Mouse (Mus musculus) kidney, embryonic 14.5 days (tissue): ENCODE measurements around the gene Slc44a4. TPM values are rescaled to one million over a fixed set of nuclear protein-coding genes. Genes with fewer than 3 reads are reported as not detected.

Experiments used
- polyA plus RNA-seq: library from polyadenylated mRNA; unstranded; fragments of >200 nt; fragmentation: Nextera tagmentation; extraction: Ambion mirVana; gene quantifications from 2 replicates; pipeline ENCODE4 v1.2.1, GENCODE M21; 2014

The Slc44a4 gene
- polyA plus RNA-seq, 1 experiment from 2014 or later = 7.7 TPM

Other genes starting within 250 kb of the Slc44a4 start
- 0.15 and 0.26 TPM in 2 replicates for gene Tnxb, start 243.9 kb upstream of the Slc44a4 start, polyA plus RNA-seq
- not detected in 2 replicates for gene C4b, start 170.6 kb upstream of the Slc44a4 start, polyA plus RNA-seq
- gene Cyp21a1, start 109.9 kb upstream of the Slc44a4 start, polyA plus RNA-seq = not detected in 2 replicates
- 25.2 and 28.7 TPM in 2 replicates for gene Stk19, start 77.5 kb upstream of the Slc44a4 start, polyA plus RNA-seq
- 55.7 and 66.4 TPM in 2 replicates for gene Dxo, start 77.4 kb upstream of the Slc44a4 start, polyA plus RNA-seq
- 22.8 and 45.9 TPM in 2 replicates for gene Skiv2l, start 64.3 kb upstream of the Slc44a4 start, polyA plus RNA-seq
- 107 and 119 TPM in 2 replicates for gene Nelfe, start 64.1 kb upstream of the Slc44a4 start, polyA plus RNA-seq
- gene Cfb, start 51.9 kb upstream of the Slc44a4 start, polyA plus RNA-seq = 4.0 and 5.4 TPM in 2 replicates
- gene Zbtb12, start 35.0 kb upstream of the Slc44a4 start, polyA plus RNA-seq = 2.1 and 3.7 TPM in 2 replicates
- gene Gm20547, start 32.4 kb upstream of the Slc44a4 start, polyA plus RNA-seq = not detected in 2 replicates
- gene C2, start 16.2 kb upstream of the Slc44a4 start, polyA plus RNA-seq = 1.7 and 1.9 TPM in 2 replicates
- 70.5 and 76.9 TPM in 2 replicates for gene Ehmt2, start 16.0 kb upstream of the Slc44a4 start, polyA plus RNA-seq
- 19.6 and 23.2 TPM in 2 replicates for gene Neu1, start 16.8 kb downstream of the Slc44a4 start, polyA plus RNA-seq
- 0.54 and 0.80 TPM in 2 replicates for gene Hspa1b, start 44.8 kb downstream of the Slc44a4 start, polyA plus RNA-seq
- not detected in 2 replicates for gene Gm20481, start 55.4 kb downstream of the Slc44a4 start, polyA plus RNA-seq
- 4.3 and 4.8 TPM in 2 replicates for gene Hspa1a, start 57.7 kb downstream of the Slc44a4 start, polyA plus RNA-seq
- gene Hspa1l, start 58.2 kb downstream of the Slc44a4 start, polyA plus RNA-seq = 0.79 and 1.3 TPM in 2 replicates
- 240 and 246 TPM in 2 replicates for gene Lsm2, start 67.4 kb downstream of the Slc44a4 start, polyA plus RNA-seq
- gene Vars, start 86.5 kb downstream of the Slc44a4 start, polyA plus RNA-seq = 96.4 and 137 TPM in 2 replicates
- 0.13 and 0.28 TPM in 2 replicates for gene Vwa7, start 102.1 kb downstream of the Slc44a4 start, polyA plus RNA-seq
- gene Sapcd1, start 113.5 kb downstream of the Slc44a4 start, polyA plus RNA-seq = 6.6 and 10.9 TPM in 2 replicates
- 4.9 and 5.9 TPM in 2 replicates for gene Msh5, start 132.3 kb downstream of the Slc44a4 start, polyA plus RNA-seq
- gene Clic1, start 135.5 kb downstream of the Slc44a4 start, polyA plus RNA-seq = 72.1 and 172 TPM in 2 replicates
- gene Ddah2, start 144.6 kb downstream of the Slc44a4 start, polyA plus RNA-seq = 355 and 422 TPM in 2 replicates
- gene Ly6g6c, start 150.9 kb downstream of the Slc44a4 start, polyA plus RNA-seq = 0.20 and 0.30 TPM in 2 replicates
- 0.36 and 0.46 TPM in 2 replicates for gene Mpig6b, start 151.7 kb downstream of the Slc44a4 start, polyA plus RNA-seq
- gene Ly6g6e, start 162.4 kb downstream of the Slc44a4 start, polyA plus RNA-seq = 0.81 and 1.3 TPM in 2 replicates
- gene Ly6g6d, start 163.6 kb downstream of the Slc44a4 start, polyA plus RNA-seq = 4.3 and 4.8 TPM in 2 replicates
- 0.31 and 0.34 TPM in 2 replicates for gene Ly6g6f, start 171.1 kb downstream of the Slc44a4 start, polyA plus RNA-seq
- 73.9 and 85.7 TPM in 2 replicates for gene Abhd16a, start 174.8 kb downstream of the Slc44a4 start, polyA plus RNA-seq
- not detected in 2 replicates for gene Ly6g5c, start 193.8 kb downstream of the Slc44a4 start, polyA plus RNA-seq
- gene Ly6g5b, start 201.0 kb downstream of the Slc44a4 start, polyA plus RNA-seq = 1.2 and 1.3 TPM in 2 replicates
- 19.4 and 20.8 TPM in 2 replicates for gene Gpank1, start 207.0 kb downstream of the Slc44a4 start, polyA plus RNA-seq
- gene Csnk2b, start 207.6 kb downstream of the Slc44a4 start, polyA plus RNA-seq = 325 and 334 TPM in 2 replicates
- 9.4 and 10.0 TPM in 2 replicates for gene D17H6S53E, start 211.9 kb downstream of the Slc44a4 start, polyA plus RNA-seq
- 9.7 and 10.4 TPM in 2 replicates for gene Apom, start 217.6 kb downstream of the Slc44a4 start, polyA plus RNA-seq
- 82.6 and 99.0 TPM in 2 replicates for gene Bag6, start 220.7 kb downstream of the Slc44a4 start, polyA plus RNA-seq